Mouse (Mus musculus) midbrain, embryonic 14.5 days (tissue): ENCODE measurements around the gene Ccdc102a. TPM values are rescaled to one million over a fixed set of nuclear protein-coding genes. Genes with fewer than 3 reads are reported as not detected.

Experiments
- ATAC-seq: fragments of 200-750 bp; cut with Nextera tagmentation; 2 replicates; pipeline ENCODE4 v1.8.0; 2017; ENCODE audit warnings: moderate number of reproducible peaks, moderate library complexity; ENCODE audit not compliant: low FRiP score, low TSS enrichment
- DNase-seq: peaks from one replicate; pipeline ENCODE4 v3.0.0-alpha.2; 2015
- H3K27ac ChIP-seq: fragments of 300-500 bp; sonication (generic); replicated peaks from 2 replicates; pipeline ENCODE4 v1.5.1; 2014; ENCODE audit warnings: mild to moderate bottlenecking, low read depth, low read length, moderate library complexity
- H3K27me3 ChIP-seq: fragments of 300-500 bp; sonication (generic); 2 replicates; pipeline ENCODE4 v1.6.1; 2014; ENCODE audit warnings: low read length, control low read depth, mixed read lengths; ENCODE audit not compliant: control insufficient read depth, insufficient read depth
- H3K36me3 ChIP-seq: fragments of 300-500 bp; sonication (generic); 2 replicates; pipeline ENCODE4 v1.6.1; 2014; ENCODE audit warnings: low read length, control low read depth; ENCODE audit not compliant: control insufficient read depth, insufficient read depth
- H3K4me1 ChIP-seq: fragments of 300-500 bp; sonication (generic); 2 replicates; pipeline ENCODE4 v1.6.1; 2014; ENCODE audit warnings: mild to moderate bottlenecking, antibody characterized with exemption, low read length, control low read depth; ENCODE audit not compliant: control insufficient read depth, insufficient read depth
- H3K4me2 ChIP-seq: fragments of 300-500 bp; sonication (generic); 2 replicates; pipeline ENCODE4 v1.6.1; 2014; ENCODE audit warnings: mild to moderate bottlenecking, low read length, moderate library complexity
- H3K4me3 ChIP-seq: fragments of 300-500 bp; sonication (generic); replicated peaks from 2 replicates; pipeline ENCODE4 v1.5.1; 2014; ENCODE audit warnings: low read depth, low read length
- H3K9ac ChIP-seq: fragments of 300-500 bp; sonication (generic); replicated peaks from 2 replicates; pipeline ENCODE4 v1.6.1; 2014; ENCODE audit warnings: mild to moderate bottlenecking, low read length, moderate library complexity
- H3K9me3 ChIP-seq: fragments of 300-500 bp; sonication (generic); 2 replicates; pipeline ENCODE4 v1.6.1; 2016; ENCODE audit warnings: low read length, control low read depth, mixed read lengths; ENCODE audit not compliant: control insufficient read depth
- WGBS: fragments of 180-500 bp; shearing (Covaris S2); extraction: QIAGEN DNeasy Blood & Tissue Kit; methylation state at CpG from one replicate; pipeline ENCODE4 v1.1.7; 2014; 5-methylcytosine and 5-hydroxymethylcytosine counted together
- polyA plus RNA-seq: library from polyadenylated mRNA; unstranded; fragments of >200 nt; fragmentation: Nextera tagmentation; extraction: Ambion mirVana; gene quantifications from 2 replicates; pipeline ENCODE4 v1.2.1, GENCODE M21; 2014

Ccdc102a gene
- polyA plus RNA-seq, 1 experiment from 2014 or later, result 5.2 TPM

- Histone ChIP-seq H3K27me3 (no peaks in the 10 kb centered on the region), H3K4me1 (no peaks in the 10 kb centered on the region), H3K4me3 (no peak overlapping the region), H3K27ac (no peak overlapping the region), H3K4me2 (no peak overlapping the region), H3K9ac (no peak overlapping the region), H3K9me3 (no peaks in the 10 kb centered on the region), H3K36me3 (no peaks in the 10 kb centered on the region)
- WGBS, result 25% methylated on average over 5 of the region's 5 CpGs
- no peak for DNase-seq
- no peak for ATAC-seq
Observed at GRCm38 (mm10) chr8:94901031-94901430, 16.9 kb downstream of the Ccdc102a start.

GRCm38 (mm10) chr8:94900617-94901016 lies 17.3 kb downstream of the Ccdc102a start:
- no peaks in the 10 kb centered on the region for H3K4me1 ChIP-seq
- H3K36me3 ChIP-seq, result no peaks in the 10 kb centered on the region
- H3K27ac ChIP-seq, result no peak overlapping the region
- ATAC-seq (no peak), DNase-seq (no peak)
- WGBS, result 13% methylated on average over 6 of the region's 6 CpGs
- H3K4me2 ChIP-seq, result no peak overlapping the region
- H3K27me3 ChIP-seq, result no peaks in the 10 kb centered on the region
- H3K4me3 ChIP-seq, result no peak overlapping the region
- H3K9ac ChIP-seq, result no peak overlapping the region
- no peaks in the 10 kb centered on the region for H3K9me3 ChIP-seq

GRCm38 (mm10) chr8:94899262-94899661 lies 18.6 kb downstream of the Ccdc102a start:
- no peak overlapping the region for H3K27ac ChIP-seq
- ATAC-seq, result no peak
- WGBS, result 19% methylated on average over 11 of the region's 11 CpGs
- H3K4me1 ChIP-seq, result no peaks in the 10 kb centered on the region
- H3K9ac ChIP-seq, result no peak overlapping the region
- peak; percentile 45 for DNase-seq
- H3K9me3 ChIP-seq, result no peaks in the 10 kb centered on the region
- H3K27me3 ChIP-seq, result no peaks in the 10 kb centered on the region
- no peak overlapping the region for H3K4me2 ChIP-seq
- H3K36me3 ChIP-seq, result no peaks in the 10 kb centered on the region
- no peak overlapping the region for H3K4me3 ChIP-seq

- H3K4me1 ChIP-seq, result no peaks in the 10 kb centered on the region
- H3K27me3 ChIP-seq, result no peaks in the 10 kb centered on the region
- H3K27ac ChIP-seq, result no peak overlapping the region
- 56% methylated on average over 2 of the region's 2 CpGs for WGBS
- no peak overlapping the region for H3K4me3 ChIP-seq
- no peak overlapping the region for H3K9ac ChIP-seq
- no peak for DNase-seq
- no peaks in the 10 kb centered on the region for H3K9me3 ChIP-seq
- H3K36me3 ChIP-seq, result no peaks in the 10 kb centered on the region
- ATAC-seq, result no peak
- H3K4me2 ChIP-seq, result no peak overlapping the region
Observed at GRCm38 (mm10) chr8:94892917-94893316, 25.0 kb downstream of the Ccdc102a start.

GRCm38 (mm10) chr8:94888383-94889036 lies 29.4 kb downstream of the Ccdc102a start:
- Histone ChIP-seq H3K9me3 (no peaks in the 10 kb centered on the region), H3K27ac (no peak overlapping the region)

GRCm38 (mm10) chr8:94880742-94881141 lies 37.2 kb downstream of the Ccdc102a start:
- Histone ChIP-seq H3K4me3 (no peak overlapping the region), H3K9me3 (no peaks in the 10 kb centered on the region), H3K4me2 (no peak overlapping the region), H3K4me1 (peaks cover 4% of the 10 kb centered on the region; the same call in 1 of the 2 replicates), H3K27me3 (no peaks in the 10 kb centered on the region), H3K27ac (no peak overlapping the region), H3K9ac (no peak overlapping the region), H3K36me3 (no peaks in the 10 kb centered on the region)
- WGBS, result 81% methylated on average over 4 of the region's 4 CpGs
- DNase-seq (no peak), ATAC-seq (no peak)

More at GRCm38 (mm10) chr8:94888383-94889036, 29.4 kb downstream of the Ccdc102a start:
- H3K4me1 ChIP-seq, result no peaks in the 10 kb centered on the region
- no peak overlapping the region for H3K4me2 ChIP-seq
- H3K4me3 ChIP-seq, result no peak overlapping the region
- WGBS, result 35% methylated on average over 14 of the region's 14 CpGs
- no peak overlapping the region for H3K9ac ChIP-seq
- DNase-seq (no peak), ATAC-seq (no peak)
- no peaks in the 10 kb centered on the region for H3K36me3 ChIP-seq
- H3K27me3 ChIP-seq, result no peaks in the 10 kb centered on the region

GRCm38 (mm10) chr8:94876820-94877219 lies 41.1 kb downstream of the Ccdc102a start:
- Histone ChIP-seq H3K27me3 (peaks cover 12% of the 10 kb centered on the region), H3K36me3 (no peaks in the 10 kb centered on the region), H3K4me2 (peak overlapping the region; percentile 97), H3K9me3 (no peaks in the 10 kb centered on the region), H3K4me1 (peaks cover 15% of the 10 kb centered on the region; the same call in 1 of the 2 replicates), H3K9ac (no peak overlapping the region), H3K27ac (no peak overlapping the region), H3K4me3 (no peak overlapping the region)
- ATAC-seq, result no peak
- WGBS, result 52% methylated on average over 3 of the region's 3 CpGs
- no peak for DNase-seq

- 2% methylated on average over 34 of the region's 37 CpGs for WGBS
- peak; percentile 80 for DNase-seq
- H3K27ac ChIP-seq, result no peak within 1 kb of the TSS
Observed at GRCm38 (mm10) chr8:94876197-94876730, 41.6 kb downstream of the Ccdc102a start, which contains the start of gene Dok4. Gene Dok4 (minus strand): TSS chr8:94876330.

GRCm38 (mm10) chr8:94875871-94876150 lies 42.1 kb downstream of the Ccdc102a start:
- Histone ChIP-seq H3K9me3 (no peaks in the 10 kb centered on the region), H3K4me3 (peak overlapping the region; percentile 55), H3K27ac (no peak overlapping the region), H3K27me3 (peaks cover 12% of the 10 kb centered on the region), H3K36me3 (no peaks in the 10 kb centered on the region), H3K9ac (peak overlapping the region; percentile 60), H3K4me2 (peak overlapping the region; percentile 97), H3K4me1 (peaks cover 23% of the 10 kb centered on the region)
- ATAC-seq (no peak), DNase-seq (no peak)
- under 1% methylated on average over 16 of the region's 20 CpGs for WGBS

More at GRCm38 (mm10) chr8:94876197-94876730, 41.6 kb downstream of the Ccdc102a start, which contains the start of gene Dok4:
- H3K36me3 ChIP-seq, result no peaks in the 10 kb centered on the region
- peak within 1 kb of the TSS; percentile 97 for H3K4me2 ChIP-seq
- peak; percentile 69 for ATAC-seq
- H3K4me1 ChIP-seq, result peaks cover 20% of the 10 kb centered on the region
- peak within 1 kb of the TSS; percentile 60 for H3K9ac ChIP-seq
- peaks cover 12% of the 10 kb centered on the region for H3K27me3 ChIP-seq
- peak within 1 kb of the TSS; percentile 55 for H3K4me3 ChIP-seq
- H3K9me3 ChIP-seq, result no peaks in the 10 kb centered on the region
